Mouse (Mus musculus): ENCODE data around the gene Tmem43.
A peak's percentile ranks its signal among the peaks of the same experiment; 100 is the strongest.

GRCm38 (mm10) chr6:91452056-91452455, 21.4 kb upstream of the Tmem43 start:
- TF ChIP-seq ZC3H11A (IDR thresholded peaks at IDR 0.05; ENCODE audit: borderline replicate concordance, low read depth, low read length) = no peak
- no peak for TF ChIP-seq HCFC1 (IDR thresholded peaks at IDR 0.05; ENCODE audit: borderline replicate concordance, insufficient read depth, low read length)
- 0 out of 2 replicates have a peak, but pooled peaks have one; percentile 7 for TF ChIP-seq MAFK (IDR thresholded peaks at IDR 0.05; ENCODE audit: insufficient read depth, low read depth, low read length)

Measured in ES-E14 (cell line).